In genomic region chr17:84195003-84195395, GRCm38 (mm10) we compare ENCODE assay signal across 20 mouse cellular contexts. TPM values are rescaled to one million over a fixed set of nuclear protein-coding genes. Genes with fewer than 3 reads are reported as not detected.
DNase-seq lines count a peak whose midpoint lies in the region; ATAC-seq lines count a peak whose summit lies in the region.
"Had no signal": no experiment of that assay in that cellular context is flagged by ENCODE, and none has a peak within 500 bp of the region (broad histone marks: within the 10 kb centered on the region; RNA-seq: fewer than 3 reads in every experiment).

No protein-coding gene starts in this region.

- no peaks in the 10 kb centered on the region for H3K9me3 ChIP-seq in forebrain, embryonic 10.5 days
- H3K9me3 ChIP-seq in forebrain, embryonic 15.5 days, result no peaks in the 10 kb centered on the region
- H3K9me3 ChIP-seq in heart, embryonic 16.5 days (replicated peaks; ENCODE audit: control insufficient read depth, low read length), result no peaks in the 10 kb centered on the region
- no peaks in the 10 kb centered on the region for H3K9me3 ChIP-seq in limb, embryonic 12.5 days
- no peaks in the 10 kb centered on the region for H3K9me3 ChIP-seq in limb, embryonic 10.5 days (replicated peaks)
- H3K9me3 ChIP-seq: hindbrain, embryonic 15.5 days; liver, embryonic 15.5 days; midbrain, embryonic 12.5 days had no signal

- ATAC-seq in forebrain, embryonic 15.5 days (replicated peaks), result no peak
- no peak for ATAC-seq in heart, embryonic 16.5 days (replicated peaks; ENCODE audit: extremely low read depth, insufficient read depth, low FRiP score)
- ATAC-seq in limb, embryonic 12.5 days (ENCODE audit: insufficient number of reproducible peaks, insufficient read depth, low FRiP score, low TSS enrichment, low read depth), result no peak
- ATAC-seq: forebrain, embryonic 14.5 days had no signal

- no peak overlapping the region for H3K4me2 ChIP-seq in forebrain, embryonic 15.5 days (replicated peaks)
- H3K4me2 ChIP-seq in heart, embryonic 16.5 days (ENCODE audit: low read depth, low read length), result no peak overlapping the region
- no peak overlapping the region for H3K4me2 ChIP-seq in limb, embryonic 12.5 days
- H3K4me2 ChIP-seq: hindbrain, embryonic 15.5 days; liver, embryonic 15.5 days; midbrain, embryonic 12.5 days had no signal

- 68% methylated on average over 4 of the region's 4 CpGs for WGBS in forebrain, embryonic 10.5 days
- 65% methylated on average over 4 of the region's 4 CpGs for WGBS in forebrain, embryonic 15.5 days
- 34% methylated on average over 4 of the region's 4 CpGs for WGBS in heart, embryonic 16.5 days
- WGBS in limb, embryonic 12.5 days, result 53% methylated on average over 4 of the region's 4 CpGs
- WGBS in limb, embryonic 10.5 days, result 59% methylated on average over 4 of the region's 4 CpGs

- H3K36me3 ChIP-seq in forebrain, embryonic 10.5 days (replicated peaks), result peaks cover 26% of the 10 kb centered on the region
- peaks cover 5% of the 10 kb centered on the region; the same call in 1 of the 2 replicates for H3K36me3 ChIP-seq in forebrain, embryonic 15.5 days
- no peaks in the 10 kb centered on the region; the same call in 1 of the 2 replicates for H3K36me3 ChIP-seq in heart, embryonic 16.5 days (ENCODE audit: control insufficient read depth, insufficient read depth)
- peaks cover 24% of the 10 kb centered on the region for H3K36me3 ChIP-seq in limb, embryonic 12.5 days
- peaks cover 16% of the 10 kb centered on the region for H3K36me3 ChIP-seq in limb, embryonic 10.5 days

- no peak overlapping the region for H3K4me3 ChIP-seq in forebrain, embryonic 10.5 days
- H3K4me3 ChIP-seq in forebrain, embryonic 15.5 days, result no peak overlapping the region
- H3K4me3 ChIP-seq in heart, embryonic 16.5 days (ENCODE audit: low read length), result no peak overlapping the region
- no peak overlapping the region for H3K4me3 ChIP-seq in limb, embryonic 12.5 days (replicated peaks)
- H3K4me3 ChIP-seq in limb, embryonic 10.5 days, result no peak overlapping the region
- H3K4me3 ChIP-seq: hindbrain, embryonic 15.5 days; liver, embryonic 15.5 days; midbrain, embryonic 12.5 days had no signal

- H3K27me3 ChIP-seq in forebrain, embryonic 10.5 days (ENCODE audit: poor library complexity, severe bottlenecking), result peaks cover 4% of the 10 kb centered on the region; the same call in 1 of the 2 replicates
- H3K27me3 ChIP-seq in forebrain, embryonic 15.5 days, result no peaks in the 10 kb centered on the region
- no peaks in the 10 kb centered on the region for H3K27me3 ChIP-seq in heart, embryonic 16.5 days (ENCODE audit: control insufficient read depth, insufficient read depth, low read length)
- H3K27me3 ChIP-seq in limb, embryonic 12.5 days, result no peaks in the 10 kb centered on the region
- no peaks in the 10 kb centered on the region for H3K27me3 ChIP-seq in limb, embryonic 10.5 days (ENCODE audit: low read depth, poor library complexity, severe bottlenecking)
- H3K27me3 ChIP-seq: hindbrain, embryonic 15.5 days; liver, embryonic 15.5 days had no signal

- no peak for DNase-seq in forebrain, embryonic 10.5 days (ENCODE audit: extremely low spot score, low spot score)
- no peak for DNase-seq in heart, adult 11 months
- no peak for DNase-seq in limb, embryonic 10.5 days (ENCODE audit: low spot score)
- DNase-seq in urinary bladder, adult 2 months (ENCODE audit: low spot score), result peak; percentile 16
- DNase-seq in urinary bladder, adult 18-20 months (ENCODE audit: low spot score in 2 of 2), result no peak
- DNase-seq: adrenal gland, adult 2 months; cerebellum, adult 11-12 months; cerebellum, postnatal 25 days; kidney, adult 18-20 months; layer of hippocampus, postnatal 36 days; lung, postnatal 36 days; right cerebral cortex, postnatal 14 days; thymus, postnatal 25 days had no signal

- H3K27ac ChIP-seq in forebrain, embryonic 10.5 days, result peak overlapping the region; percentile 51; the same call in 1 of the 2 replicates
- H3K27ac ChIP-seq in forebrain, embryonic 15.5 days (replicated peaks), result no peak overlapping the region
- H3K27ac ChIP-seq in heart, embryonic 16.5 days (ENCODE audit: low read length), result 0 out of 2 replicates have a peak overlapping the region, but pooled peaks have one; percentile 1
- peak overlapping the region; percentile 56; the same call in 1 of the 2 replicates for H3K27ac ChIP-seq in limb, embryonic 12.5 days
- H3K27ac ChIP-seq in limb, embryonic 10.5 days, result no peak overlapping the region
- H3K27ac ChIP-seq: hindbrain, embryonic 15.5 days; liver, embryonic 15.5 days; midbrain, embryonic 12.5 days had no signal

- H3K9ac ChIP-seq in forebrain, embryonic 15.5 days (replicated peaks), result no peak overlapping the region
- no peak overlapping the region for H3K9ac ChIP-seq in heart, embryonic 16.5 days (ENCODE audit: low read length)
- H3K9ac ChIP-seq in limb, embryonic 12.5 days (replicated peaks), result peak overlapping the region; percentile 18; the same call in 1 of the 2 replicates
- H3K9ac ChIP-seq: hindbrain, embryonic 15.5 days; liver, embryonic 15.5 days; midbrain, embryonic 12.5 days had no signal

- peaks cover 29% of the 10 kb centered on the region for H3K4me1 ChIP-seq in forebrain, embryonic 10.5 days
- H3K4me1 ChIP-seq in forebrain, embryonic 15.5 days, result no peaks in the 10 kb centered on the region
- H3K4me1 ChIP-seq in heart, embryonic 16.5 days (ENCODE audit: control insufficient read depth, insufficient read depth, low read length), result peaks cover 26% of the 10 kb centered on the region
- H3K4me1 ChIP-seq in limb, embryonic 12.5 days (replicated peaks), result peaks cover 22% of the 10 kb centered on the region
- peaks cover 39% of the 10 kb centered on the region for H3K4me1 ChIP-seq in limb, embryonic 10.5 days
- H3K4me1 ChIP-seq: hindbrain, embryonic 15.5 days had no signal

RNA-seq across cellular contexts. Expression of gene Zfp36l2, which starts 7.3 kb away (rescaled TPM):
- 8.1 and 8.9 TPM in 2 replicates for polyA plus RNA-seq in forebrain, embryonic 10.5 days (2016; fragmentation: Nextera tagmentation; extraction: Ambion mirVana)
- 4.7 and 4.9 TPM in 2 replicates for polyA plus RNA-seq in forebrain, embryonic 15.5 days (2015; fragmentation: Nextera tagmentation; extraction: Ambion mirVana)
- 5.9 and 7.7 TPM in 2 replicates for polyA plus RNA-seq in heart, embryonic 16.5 days (2015; fragmentation: Nextera tagmentation; extraction: Ambion mirVana)
- polyA plus RNA-seq in limb, embryonic 12.5 days (2016; fragmentation: Nextera tagmentation; extraction: Ambion mirVana), result 27.9 and 32.7 TPM in 2 replicates
- polyA plus RNA-seq in limb, embryonic 10.5 days (2016; fragmentation: Nextera tagmentation; extraction: Ambion mirVana), result 13.4 and 14.2 TPM in 2 replicates
- polyA plus RNA-seq in urinary bladder, adult 2 months (2012; rRNA removed), result 67.9 and 84.3 TPM in 2 replicates

Comparison
In these comparisons a context has a peak if more than half of its experiments do, and no peak if none do; other contexts are left out.
1. H3K27ac ChIP-seq: peak in forebrain, embryonic 10.5 days (single experiment), heart, embryonic 16.5 days (single experiment) and limb, embryonic 12.5 days (single experiment); none in forebrain, embryonic 15.5 days (single experiment) and limb, embryonic 10.5 days (single experiment).